Mouse (Mus musculus) R1 (cell line): ENCODE measurements around the gene Adgrl3.

Source experiments
- DNase-seq: peaks from one replicate; pipeline ENCODE4 v3.0.0-alpha.2; 2018; ENCODE audit warnings: low read depth, low spot score

The Adgrl3 gene

GRCm38 (mm10) chr5:81556008-81556407, 536.1 kb downstream of the Adgrl3 start:
- DNase-seq, result peak; percentile 99

GRCm38 (mm10) chr5:81558965-81559364, 539.0 kb downstream of the Adgrl3 start:
- no peak for DNase-seq

DNA sequence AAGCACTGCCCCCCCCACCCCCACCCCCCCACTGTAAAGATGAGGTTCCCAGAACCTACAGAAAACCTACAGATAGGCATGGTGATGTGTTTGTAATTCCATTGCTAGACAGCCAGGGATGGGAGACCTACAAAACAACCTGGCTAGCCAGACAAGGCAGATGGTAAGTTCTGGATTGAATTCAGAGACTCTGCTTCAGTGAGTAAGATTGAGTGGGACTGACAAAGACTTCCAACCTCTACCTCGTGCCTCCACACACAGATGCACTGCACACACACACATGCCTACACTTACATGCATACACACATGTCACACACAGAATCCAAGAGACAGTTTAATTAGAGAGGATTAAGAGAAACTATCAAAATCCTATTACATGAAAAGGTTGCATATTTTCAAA, 544.4 kb downstream of the Adgrl3 start:
- no peak for DNase-seq

DNA sequence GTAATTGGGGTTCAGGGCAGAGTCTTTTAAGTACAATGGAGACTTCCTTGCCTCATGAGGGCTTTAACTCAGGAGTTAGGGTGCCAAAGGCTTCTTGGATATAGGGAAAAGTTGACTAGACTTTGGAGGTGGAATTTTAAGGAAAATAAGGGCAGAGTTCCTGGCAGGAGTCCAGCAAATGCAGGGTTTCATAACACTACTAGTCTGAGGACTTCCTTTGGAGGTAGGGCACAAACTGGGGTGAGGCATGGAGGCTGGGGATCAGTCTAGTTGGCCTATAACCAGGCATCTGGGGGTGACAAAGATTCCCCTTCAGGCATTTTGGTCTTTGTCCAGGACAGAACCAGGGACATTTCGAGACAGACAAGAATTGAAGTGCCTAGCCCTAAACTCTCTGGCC, 546.6 kb downstream of the Adgrl3 start:
- no peak for DNase-seq

- DNase-seq, result no peak
Observed at GRCm38 (mm10) chr5:81568743-81569142, 548.8 kb downstream of the Adgrl3 start.

GRCm38 (mm10) chr5:81582886-81583285, 562.9 kb downstream of the Adgrl3 start:
- no peak for DNase-seq

DNA sequence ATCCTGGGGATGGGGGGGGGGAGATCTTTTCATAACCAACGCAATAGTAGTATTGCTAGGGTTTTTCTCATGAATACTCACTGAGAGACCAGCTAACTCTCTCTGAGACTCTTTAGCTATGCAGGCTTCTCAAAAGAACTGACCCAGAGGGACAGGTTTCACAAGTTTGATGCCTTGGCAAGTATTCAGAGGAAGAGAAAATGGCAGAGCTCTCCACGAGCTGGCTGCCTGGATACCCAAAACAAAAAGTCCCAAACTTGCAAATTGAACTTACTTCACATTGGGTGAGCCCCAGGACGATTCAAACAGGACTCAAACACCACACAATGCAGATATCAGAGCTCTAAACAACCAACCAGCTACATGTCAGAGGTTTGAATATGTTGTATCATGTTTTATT, 563.5 kb downstream of the Adgrl3 start:
- no peak for DNase-seq

GRCm38 (mm10) chr5:81584945-81585344, 565.0 kb downstream of the Adgrl3 start:
- no peak for DNase-seq

- DNase-seq, result no peak
Observed at GRCm38 (mm10) chr5:81590005-81590694, 570.2 kb downstream of the Adgrl3 start.

- peak; percentile 76 for DNase-seq
Observed at GRCm38 (mm10) chr5:81591481-81591880, 571.5 kb downstream of the Adgrl3 start.

DNA sequence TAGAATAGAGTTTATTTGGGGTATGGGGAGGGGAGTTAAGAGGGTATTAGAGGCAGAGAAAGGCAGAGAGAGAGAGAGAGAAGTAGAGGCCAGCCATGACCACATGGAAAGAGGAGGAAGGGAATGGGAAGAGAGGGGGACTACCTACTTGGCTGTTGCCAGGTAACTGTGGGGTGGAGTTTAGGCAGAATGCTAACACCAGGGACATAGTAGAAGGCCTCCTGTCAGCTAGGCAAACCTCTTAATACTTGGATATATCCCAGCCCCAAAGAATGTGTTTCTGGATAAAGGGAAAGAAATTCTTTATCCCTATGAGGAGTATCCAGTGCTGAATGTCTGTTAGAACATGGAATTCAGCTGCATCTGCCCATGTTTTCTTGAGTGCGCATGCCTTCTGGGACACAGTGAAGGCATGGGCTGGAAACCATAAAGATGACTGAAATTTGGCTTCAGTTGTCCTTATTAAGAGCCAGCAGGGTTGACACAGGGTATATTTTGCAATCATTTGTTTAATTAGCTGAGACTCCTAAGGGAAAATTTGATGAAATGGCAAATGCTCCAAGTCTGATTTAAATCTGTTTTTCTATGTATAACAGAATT, 573.6 kb downstream of the Adgrl3 start:
- DNase-seq, result peak; percentile 60

GRCm38 (mm10) chr5:81598041-81598440, 578.1 kb downstream of the Adgrl3 start:
- DNase-seq, result no peak

GRCm38 (mm10) chr5:81602889-81603288, 583.0 kb downstream of the Adgrl3 start:
- DNase-seq, result no peak

- no peak for DNase-seq
Observed at GRCm38 (mm10) chr5:81605646-81606045, 585.7 kb downstream of the Adgrl3 start.

DNA sequence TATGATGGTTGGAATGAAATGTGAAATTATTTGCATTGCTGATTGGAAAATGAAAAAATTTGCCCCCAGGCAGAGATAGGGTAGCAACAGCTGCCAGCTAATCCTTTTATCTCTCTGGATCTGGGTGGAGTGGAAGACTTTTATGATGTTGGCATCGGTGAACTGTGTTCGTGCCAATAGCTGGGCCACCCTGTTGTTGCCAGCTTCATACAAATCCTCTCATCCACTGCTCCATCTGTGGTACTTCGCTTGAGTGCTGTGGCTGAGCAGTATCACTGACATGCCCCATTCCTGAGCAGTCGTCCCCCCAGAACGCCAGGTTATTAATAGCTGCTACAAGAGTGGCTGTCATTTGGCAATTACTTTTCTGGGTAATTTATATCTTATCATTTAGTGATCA, 590.3 kb downstream of the Adgrl3 start:
- no peak for DNase-seq

DNA sequence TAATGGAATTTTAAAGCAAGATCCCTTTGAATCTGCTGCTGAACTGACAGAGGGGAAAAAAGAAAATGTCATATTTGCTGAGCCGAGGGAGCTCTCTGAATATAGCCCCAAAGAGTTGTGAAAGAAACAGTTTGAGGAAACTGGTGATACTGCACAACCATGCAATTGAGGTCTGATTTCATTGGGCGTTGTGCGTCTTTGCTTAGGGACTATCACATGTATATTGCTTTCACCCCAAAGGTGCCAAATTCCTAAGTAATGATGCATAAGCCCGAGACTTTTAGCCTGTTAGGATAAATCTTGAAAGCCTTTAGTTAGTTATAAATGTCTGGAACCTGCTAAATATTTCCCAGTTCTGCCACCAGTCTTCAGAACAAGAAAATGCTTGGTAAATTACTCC, 594.7 kb downstream of the Adgrl3 start:
- DNase-seq, result no peak

DNA sequence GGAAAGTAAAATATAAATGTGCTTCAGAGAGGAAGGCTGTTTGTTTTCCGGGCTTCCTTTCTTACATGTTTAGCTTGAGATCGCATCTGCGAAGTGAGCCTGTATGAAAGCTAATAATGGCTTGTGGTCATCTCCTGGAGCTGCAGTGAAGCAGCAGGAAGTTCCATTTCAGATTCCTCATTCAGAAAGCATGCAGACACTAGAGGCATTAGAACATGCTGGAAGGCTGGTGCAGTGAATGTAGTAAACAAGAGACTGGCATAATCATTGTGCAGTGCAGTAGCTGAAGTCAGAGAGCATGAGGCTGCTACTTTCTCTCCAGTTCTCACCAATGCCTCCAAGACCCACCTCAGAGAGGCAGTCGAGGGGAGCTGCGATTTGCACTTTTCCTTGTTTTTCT, 601.2 kb downstream of the Adgrl3 start:
- DNase-seq, result no peak

DNA sequence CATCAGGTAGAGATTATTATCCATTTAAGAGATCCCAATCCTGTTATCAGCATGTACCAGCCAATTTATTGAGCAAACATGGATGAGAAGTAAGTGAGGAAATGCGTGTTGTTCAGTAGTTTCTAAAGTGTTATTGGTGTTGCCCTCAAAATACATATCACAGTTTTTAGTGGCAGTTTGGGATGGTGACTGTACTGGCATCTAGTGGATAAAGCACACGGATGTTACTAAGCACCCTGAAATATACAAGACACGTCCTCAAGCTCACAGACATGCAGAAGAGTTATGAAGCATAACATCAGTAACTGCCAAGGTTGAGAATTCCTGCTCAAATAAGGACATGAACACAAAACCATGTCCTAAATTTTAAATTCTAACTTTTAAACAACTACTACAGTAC, 601.8 kb downstream of the Adgrl3 start:
- DNase-seq, result no peak

- DNase-seq, result peak; percentile 93
Observed at GRCm38 (mm10) chr5:81623846-81624245, 603.9 kb downstream of the Adgrl3 start.

DNA sequence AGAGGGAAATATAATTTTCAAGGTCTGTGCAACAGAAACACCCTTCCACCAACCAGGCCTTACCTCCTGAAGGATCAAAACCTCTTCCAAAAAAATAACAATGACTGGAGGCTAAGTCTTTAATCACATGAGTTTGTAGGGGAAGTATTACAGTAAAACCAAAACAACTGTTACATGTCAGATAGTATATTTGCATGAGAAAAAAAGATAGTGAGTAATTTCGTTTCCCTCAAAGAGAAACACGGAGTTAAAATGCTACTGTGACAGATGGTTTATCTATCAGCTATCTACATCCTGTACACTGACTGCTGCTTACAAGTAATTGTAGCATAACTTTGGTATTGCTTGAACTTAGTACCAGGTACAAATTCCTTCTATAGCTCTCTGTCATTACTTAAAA, 616.2 kb downstream of the Adgrl3 start:
- DNase-seq, result no peak

DNA sequence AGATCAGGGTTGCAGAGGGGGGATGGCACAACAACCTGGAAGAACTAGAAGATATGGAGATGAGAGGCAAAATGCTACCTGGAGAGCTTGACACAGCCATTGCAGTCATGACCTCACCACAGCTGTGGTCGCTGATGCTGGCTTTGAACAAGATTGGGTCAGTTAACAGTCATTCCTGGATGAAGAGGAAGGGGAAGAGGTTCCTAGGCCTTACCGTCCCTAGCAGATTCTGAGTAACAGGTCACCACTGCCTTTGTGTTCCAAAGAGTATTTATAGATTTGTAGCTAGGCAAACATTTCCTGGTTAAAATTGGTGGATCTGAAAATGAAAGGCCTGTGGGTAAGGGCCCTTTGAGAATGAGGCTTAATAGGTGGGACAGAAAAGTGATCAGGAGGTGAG, 618.5 kb downstream of the Adgrl3 start:
- no peak for DNase-seq

GRCm38 (mm10) chr5:81640118-81640517, 620.2 kb downstream of the Adgrl3 start:
- no peak for DNase-seq

DNA sequence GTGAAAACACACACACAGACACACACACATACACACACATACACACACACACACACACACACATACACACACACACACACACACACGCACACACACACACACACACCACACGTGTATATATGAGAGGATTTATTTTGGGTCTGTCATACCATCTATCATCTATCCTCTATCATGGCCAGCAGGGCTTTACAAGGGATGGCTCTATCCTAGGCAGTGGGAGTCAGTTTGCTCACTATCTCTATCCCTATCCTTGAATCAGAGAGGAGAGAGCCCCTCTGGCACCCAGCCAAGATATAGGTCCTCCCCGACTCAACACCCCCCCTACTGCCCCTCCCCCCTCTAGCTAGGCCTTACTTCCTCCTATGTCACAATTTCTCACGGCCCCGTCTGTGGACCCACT, 625.6 kb downstream of the Adgrl3 start:
- no peak for DNase-seq

- DNase-seq, result peak; percentile 90
Observed at GRCm38 (mm10) chr5:81653941-81654340, 634.0 kb downstream of the Adgrl3 start.
